Mouse (Mus musculus) MEL (cell line): ENCODE results near the gene Szrd1. TPM values are rescaled to one million over a fixed set of nuclear protein-coding genes. Genes with fewer than 3 reads are reported as not detected.

ENCODE experiments used
- DNase-seq: peaks from one replicate; pipeline ENCODE4 v3.0.0; 2011; ENCODE audit warnings: low read depth, low spot score
- H3K27ac ChIP-seq: 2 replicates; pipeline ENCODE4 v1.5.1; 2012; ENCODE audit warnings: low read depth, mild to moderate bottlenecking, control low read depth, low read length, moderate library complexity; ENCODE audit not compliant: control insufficient read depth
- H3K27me3 ChIP-seq, 2 experiments: fragments of 150-350 bp in 1 of 2; sonication (generic) in 1 of 2; 2 replicates each; pipeline ENCODE4 v1.6.1; 2012; ENCODE audit warnings: low read length in 2 of 2, mild to moderate bottlenecking in 2 of 2, improper control_type of control experiment in 1 of 2, moderate library complexity in 1 of 2; ENCODE audit not compliant: insufficient read depth in 2 of 2, control insufficient read depth in 1 of 2
- H3K36me3 ChIP-seq, 2 experiments: 2 replicates each; pipeline ENCODE4 v1.6.1; 2012 to 2014; ENCODE audit warnings: low read length in 2 of 2, improper control_type of control experiment in 1 of 2, inconsistent platforms in 1 of 2, mild to moderate bottlenecking in 1 of 2; ENCODE audit not compliant: insufficient read depth in 2 of 2, control insufficient read depth in 1 of 2
- H3K4me1 ChIP-seq, 2 experiments: fragments of 150-350 bp in 1 of 2; sonication (generic) in 1 of 2; 2 replicates each; pipeline ENCODE4 v1.6.1; 2012; ENCODE audit warnings: low read length in 2 of 2, improper control_type of control experiment in 1 of 2, mild to moderate bottlenecking in 1 of 2; ENCODE audit not compliant: insufficient read depth in 2 of 2, control insufficient read depth in 1 of 2
- H3K4me3 ChIP-seq, 2 experiments: fragments of 150-350 bp in 1 of 2; sonication (generic) in 1 of 2; 2 replicates each; pipeline ENCODE4 v1.5.1; 2012; ENCODE audit warnings: low read depth in 2 of 2, low read length in 2 of 2, mild to moderate bottlenecking in 2 of 2, moderate library complexity in 2 of 2, control low read depth in 1 of 2, improper control_type of control experiment in 1 of 2; ENCODE audit not compliant: control insufficient read depth in 1 of 2, insufficient read depth in 1 of 2
- H3K79me2 ChIP-seq: 2 replicates; pipeline ENCODE4 v1.6.1; 2012; ENCODE audit warnings: mild to moderate bottlenecking, low read length, moderate library complexity; ENCODE audit not compliant: control insufficient read depth, poor library complexity, insufficient read depth
- H3K9ac ChIP-seq: 2 replicates; pipeline ENCODE4 v1.6.1; 2012; ENCODE audit warnings: low read depth, mild to moderate bottlenecking, control low read depth, low read length, moderate library complexity; ENCODE audit not compliant: control insufficient read depth, poor library complexity, severe bottlenecking
- H3K9me3 ChIP-seq: fragments of 150-350 bp; sonication (generic); replicated peaks from 2 replicates; pipeline ENCODE4 v1.6.1; 2012; ENCODE audit warnings: mild to moderate bottlenecking, low read length, improper control_type of control experiment, moderate library complexity; ENCODE audit not compliant: insufficient read depth
- BHLHE40 ChIP-seq: IDR thresholded peaks from 2 replicates; pipeline ENCODE4 v1.6.1; 2012; ENCODE audit warnings: low read depth, mild to moderate bottlenecking, inconsistent platforms, low read length, improper control_type of control experiment, borderline replicate concordance
- CHD2 ChIP-seq: IDR thresholded peaks from 2 replicates; pipeline ENCODE4 v1.6.1; 2011; ENCODE audit warnings: low read length, improper control_type of control experiment
- CTCF ChIP-seq, 3 experiments: IDR thresholded peaks in 2 of 3; conservative IDR thresholded peaks in 1 of 3; 2 replicates each; pipeline ENCODE4 v1.5.1; 2011 to 2012; ENCODE audit warnings: low read length in 3 of 3, low read depth in 2 of 3, mild to moderate bottlenecking in 2 of 3, improper control_type of control experiment in 1 of 3, inconsistent platforms in 1 of 3, mixed read lengths in 1 of 3, moderate library complexity in 1 of 3; ENCODE audit not compliant: control insufficient read depth in 1 of 3, insufficient read depth in 1 of 3, poor library complexity in 1 of 3, severe bottlenecking in 1 of 3
- E2F4 ChIP-seq: IDR thresholded peaks from 2 replicates; pipeline ENCODE4 v1.6.1; 2011; ENCODE audit warnings: low read depth, low read length, improper control_type of control experiment, borderline replicate concordance
- ELF1 ChIP-seq: IDR thresholded peaks from 2 replicates; pipeline ENCODE4 v1.6.1; 2014; ENCODE audit warnings: low read depth, mild to moderate bottlenecking, inconsistent platforms, low read length, improper control_type of control experiment, moderate library complexity
- EP300 ChIP-seq, 2 experiments: IDR thresholded peaks; 2 replicates each; pipeline ENCODE4 v1.6.1; 2011; ENCODE audit warnings: improper control_type of control experiment in 2 of 2, low read length in 2 of 2, low read depth in 1 of 2, mild to moderate bottlenecking in 1 of 2
- ETS1 ChIP-seq: IDR thresholded peaks from 2 replicates; pipeline ENCODE4 v1.6.1; 2012; ENCODE audit warnings: low read depth, mild to moderate bottlenecking, inconsistent platforms, low read length, improper control_type of control experiment, moderate library complexity
- GABPA ChIP-seq: IDR thresholded peaks from 2 replicates; pipeline ENCODE4 v1.6.1; 2012; ENCODE audit warnings: low read depth, mild to moderate bottlenecking, inconsistent platforms, low read length, improper control_type of control experiment, moderate library complexity
- GATA1 ChIP-seq: IDR thresholded peaks from 2 replicates; pipeline ENCODE4 v1.6.1; 2011; ENCODE audit warnings: low read depth, low read length, improper control_type of control experiment
- HCFC1 ChIP-seq: IDR thresholded peaks from 2 replicates; pipeline ENCODE4 v1.6.1; 2012; ENCODE audit warnings: low read depth, mild to moderate bottlenecking, inconsistent platforms, low read length, improper control_type of control experiment, moderate library complexity
- JUND ChIP-seq: IDR thresholded peaks from 2 replicates; pipeline ENCODE4 v1.6.1; 2011; ENCODE audit warnings: low read depth, mild to moderate bottlenecking, improper control_type of control experiment, low read length
- MAFK ChIP-seq: IDR thresholded peaks from 2 replicates; pipeline ENCODE4 v1.6.1; 2011; ENCODE audit warnings: low read depth, mild to moderate bottlenecking, low read length, improper control_type of control experiment, borderline replicate concordance
- MAZ ChIP-seq: IDR thresholded peaks from 2 replicates; pipeline ENCODE4 v1.6.1; 2012; ENCODE audit warnings: low read depth, mild to moderate bottlenecking, inconsistent platforms, low read length, improper control_type of control experiment
- MEF2A ChIP-seq: IDR thresholded peaks from 2 replicates; pipeline ENCODE4 v1.6.1; 2014; ENCODE audit warnings: low read depth, mild to moderate bottlenecking, inconsistent platforms, low read length, improper control_type of control experiment; ENCODE audit not compliant: poor library complexity, insufficient replicate concordance, severe bottlenecking; ENCODE audit errors: extremely low read depth
- MXI1 ChIP-seq: IDR thresholded peaks from 2 replicates; pipeline ENCODE4 v1.6.1; 2011; ENCODE audit warnings: mild to moderate bottlenecking, low read depth, low read length, improper control_type of control experiment
- MYB ChIP-seq: IDR thresholded peaks from 2 replicates; pipeline ENCODE4 v1.6.1; 2011; ENCODE audit warnings: mild to moderate bottlenecking, low read depth, low read length, improper control_type of control experiment
- MYC ChIP-seq: IDR thresholded peaks from 2 replicates; pipeline ENCODE4 v1.6.1; 2011; ENCODE audit warnings: low read depth, mild to moderate bottlenecking, low read length, improper control_type of control experiment, moderate library complexity
- NELFE ChIP-seq: IDR thresholded peaks from 2 replicates; pipeline ENCODE4 v1.6.1; 2011; ENCODE audit warnings: low read depth, low read length, improper control_type of control experiment
- NRF1 ChIP-seq: IDR thresholded peaks from 2 replicates; pipeline ENCODE4 v1.6.1; 2014; ENCODE audit warnings: low read depth, mild to moderate bottlenecking, inconsistent platforms, low read length, improper control_type of control experiment, moderate library complexity; ENCODE audit not compliant: poor library complexity, insufficient read depth, severe bottlenecking
- POLR2A ChIP-seq, 2 experiments: IDR thresholded peaks; 2 replicates each; pipeline ENCODE4 v1.6.1; 2011 to 2012; ENCODE audit warnings: low read length in 2 of 2, mild to moderate bottlenecking in 2 of 2, control low read depth in 1 of 2, improper control_type of control experiment in 1 of 2, low read depth in 1 of 2, moderate library complexity in 1 of 2; ENCODE audit not compliant: control insufficient read depth in 1 of 2, insufficient read depth in 1 of 2, poor library complexity in 1 of 2
- POLR2AphosphoS2 ChIP-seq: IDR thresholded peaks from 2 replicates; pipeline ENCODE4 v1.6.1; 2011; ENCODE audit warnings: low read length, improper control_type of control experiment
- POLR2AphosphoS5 ChIP-seq: IDR thresholded peaks from 2 replicates; pipeline ENCODE4 v1.6.1; 2012; ENCODE audit warnings: low read depth, borderline replicate concordance, mild to moderate bottlenecking, inconsistent platforms, low read length, moderate library complexity, mixed read lengths
- RAD21 ChIP-seq: IDR thresholded peaks from 2 replicates; pipeline ENCODE4 v1.6.1; 2011; ENCODE audit warnings: mild to moderate bottlenecking, low read depth, low read length, improper control_type of control experiment
- RCOR1 ChIP-seq: IDR thresholded peaks from 2 replicates; pipeline ENCODE4 v1.6.1; 2012; ENCODE audit warnings: low read depth, mild to moderate bottlenecking, inconsistent platforms, low read length, improper control_type of control experiment
- SIN3A ChIP-seq: IDR thresholded peaks from 2 replicates; pipeline ENCODE4 v1.6.1; 2012; ENCODE audit warnings: low read length, improper control_type of control experiment, inconsistent platforms
- SMC3 ChIP-seq: IDR thresholded peaks from 2 replicates; pipeline ENCODE4 v1.6.1; 2011; ENCODE audit warnings: low read depth, low read length, improper control_type of control experiment
- TBP ChIP-seq: IDR thresholded peaks from 2 replicates; pipeline ENCODE4 v1.8.0; 2011; ENCODE audit warnings: low read depth, low read length, improper control_type of control experiment
- TCF12 ChIP-seq: IDR thresholded peaks from 2 replicates; pipeline ENCODE4 v1.6.1; 2014; ENCODE audit warnings: low read depth, mild to moderate bottlenecking, inconsistent platforms, low read length, improper control_type of control experiment, moderate library complexity
- USF1 ChIP-seq: IDR thresholded peaks from 2 replicates; pipeline ENCODE4 v1.6.1; 2014; ENCODE audit warnings: low read depth, mild to moderate bottlenecking, inconsistent platforms, low read length, improper control_type of control experiment, moderate library complexity
- USF2 ChIP-seq, 2 experiments: IDR thresholded peaks; 2 replicates each; pipeline ENCODE4 v1.6.1; 2011 to 2012; ENCODE audit warnings: improper control_type of control experiment in 2 of 2, low read length in 2 of 2, borderline replicate concordance in 1 of 2, inconsistent platforms in 1 of 2, low read depth in 1 of 2, mild to moderate bottlenecking in 1 of 2; ENCODE audit not compliant: insufficient read depth in 1 of 2
- ZC3H11A ChIP-seq: IDR thresholded peaks from 2 replicates; pipeline ENCODE4 v1.6.1; 2012; ENCODE audit warnings: low read depth, mild to moderate bottlenecking, inconsistent platforms, low read length, improper control_type of control experiment
- ZKSCAN1 ChIP-seq: IDR thresholded peaks from 2 replicates; pipeline ENCODE4 v1.6.1; 2012; ENCODE audit warnings: low read depth, mild to moderate bottlenecking, inconsistent platforms, low read length, improper control_type of control experiment, moderate library complexity
- ZMIZ1 ChIP-seq: IDR thresholded peaks from 2 replicates; pipeline ENCODE4 v1.6.1; 2012; ENCODE audit warnings: low read depth, mild to moderate bottlenecking, inconsistent platforms, low read length, improper control_type of control experiment, moderate library complexity
- ZNF384 ChIP-seq: IDR thresholded peaks from 2 replicates; pipeline ENCODE4 v1.6.1; 2012; ENCODE audit warnings: low read depth, mild to moderate bottlenecking, inconsistent platforms, low read length, improper control_type of control experiment
- polyA plus RNA-seq, 2 experiments: library from polyadenylated mRNA; stranded (reverse) in 1 of 2; unstranded in 1 of 2; fragments of >175 nt in 1 of 2; fragments of >200 nt in 1 of 2; gene quantifications; 2 replicates each; pipeline versions ENCODE4 v1.2.1 to v1.2.4; 2012; ENCODE audit warnings: low replicate concordance in 2 of 2, low read depth in 1 of 2; ENCODE audit not compliant: insufficient read length in 2 of 2, insufficient read depth in 1 of 2, missing spikeins in 1 of 2
- total RNA-seq: library from RNA; depleted of rRNA; stranded (reverse); fragments of 300-350 nt; gene quantifications from 2 replicates; pipeline ENCODE4 v1.2.3, GENCODE M21; 2012

Gene Szrd1
- total and polyA plus RNA-seq, 3 experiments, result 63.0 to 137 TPM; not detected in 1

GRCm38 (mm10) chr4:141147112-141148008 lies 7.8 kb upstream of the Szrd1 start, which contains the start of gene Fbxo42:
Gene Fbxo42, plus strand, starts transcription at chr4:141147913.
- Histone ChIP-seq H3K36me3 (peaks cover 0 to 10% of the 10 kb centered on the region in 2 experiments; a peak in 2 of 4 replicates), H3K4me3 (peak within 1 kb of the TSS; percentile 87 to 91), H3K9me3 (no peaks in the 10 kb centered on the region), H3K27me3 (no peaks in the 10 kb centered on the region), H3K79me2 (peaks cover 36% of the 10 kb centered on the region), H3K4me1 (peaks cover 2 to 18% of the 10 kb centered on the region in 2 experiments; a peak in 3 of 4 replicates), H3K9ac (peak within 1 kb of the TSS; percentile 87), H3K27ac (peak within 1 kb of the TSS; percentile 95)
- peak; percentile 92 for DNase-seq
- TF ChIP-seq TCF12 (peak; percentile 61), RAD21 (no peak), MYC (peak; percentile 61; the same call in 1 of the 2 replicates), GABPA (no peak), RCOR1 (no peak; the same call in 1 of the 2 replicates), POLR2AphosphoS5 (no peak), BHLHE40 (no peak), E2F4 (peak; percentile 81; the same call in 1 of the 2 replicates), MAZ (no peak), ETS1 (peak; percentile 76), SIN3A (no peak; the same call in 1 of the 2 replicates), HCFC1 (peak; percentile 90), ZMIZ1 (no peak), MYB (no peak), USF2 (IDR thresholded peaks at IDR 0.05; ENCODE audit: borderline replicate concordance in 1 of 2, insufficient read depth in 1 of 2, low read depth in 1 of 2, low read length in 2 of 2) (no peak), EP300 (IDR thresholded peaks at IDR 0.05; ENCODE audit: low read depth in 1 of 2, low read length in 2 of 2) (peak; percentile 38 to 50; a peak in 2 of 4 replicates), MEF2A (no peak), GATA1 (peak; percentile 92), ZKSCAN1 (0 out of 2 replicates have a peak, but pooled peaks have one; percentile 13), MXI1 (peak; percentile 79), POLR2AphosphoS2 (peak; percentile 44; the same call in 1 of the 2 replicates), ELF1 (peak; percentile 69), POLR2A (IDR thresholded peaks at IDR 0.05; ENCODE audit: control insufficient read depth in 1 of 2, insufficient read depth in 1 of 2, low read depth in 1 of 2, low read length in 2 of 2, poor library complexity in 1 of 2) (peak in 1 of 2 experiments; percentile 81; a peak in 2 of 4 replicates), USF1 (no peak), SMC3 (no peak), CTCF (IDR thresholded peaks at IDR 0.05 in 2 of 3, conservative IDR thresholded peaks at IDR 0.05 in 1 of 3; ENCODE audit: control insufficient read depth in 1 of 3, insufficient read depth in 1 of 3, low read depth in 2 of 3, low read length in 3 of 3, poor library complexity in 1 of 3, severe bottlenecking in 1 of 3) (peak in 2 of 3 experiments; percentile 61 to 66; a peak in 5 of 6 replicates), ZNF384 (peak; percentile 94), ZC3H11A (no peak), JUND (no peak), TBP (peak; percentile 66; the same call in 1 of the 2 replicates), MAFK (no peak), CHD2 (no peak), NELFE (peak; percentile 37; the same call in 1 of the 2 replicates), NRF1 (peak; percentile 91)
